Mouse (Mus musculus): ENCODE data around the gene Rcbtb2.

GRCm38 (mm10) chr14:73209262-73209661 is 86.4 kb downstream of the Rcbtb2 start:
- TF ChIP-seq POLR2A (IDR thresholded peaks at IDR 0.05; ENCODE audit: insufficient read length, low read depth) (no peak), E2F4 (IDR thresholded peaks at IDR 0.05; ENCODE audit: insufficient read depth) (no peak), USF1 (IDR thresholded peaks at IDR 0.05; ENCODE audit: low read depth) (no peak), MYOD1 (IDR thresholded peaks at IDR 0.05; ENCODE audit: control insufficient read depth in 1 of 3, insufficient read length in 2 of 3, low read depth in 2 of 3) (no peak), TCF3 (IDR thresholded peaks at IDR 0.05; ENCODE audit: insufficient read length, low read depth) (no peak), MYOG (IDR thresholded peaks at IDR 0.05; ENCODE audit: control insufficient read depth in 1 of 3, insufficient read depth in 1 of 3, insufficient read length in 2 of 3, low read depth in 2 of 3) (no peak), TCF12 (IDR thresholded peaks at IDR 0.05; ENCODE audit: insufficient read depth, poor library complexity, severe bottlenecking) (no peak), CEBPB (IDR thresholded peaks at IDR 0.05; ENCODE audit: insufficient read depth, poor library complexity, severe bottlenecking) (no peak), REST (IDR thresholded peaks at IDR 0.05; ENCODE audit: insufficient read depth, insufficient read length) (no peak), POLR2AphosphoS2 (IDR thresholded peaks at IDR 0.05; ENCODE audit: insufficient read length, low read depth) (no peak)

Measured in myocyte (in vitro differentiated cells).